Mouse (Mus musculus): Measurements from ENCODE around the gene Cat. TPM values are rescaled to one million over a fixed set of nuclear protein-coding genes. Genes with fewer than 3 reads are reported as not detected.

Gene Cat
- polyA plus RNA-seq, 1 experiment, result 103 TPM

DNA sequence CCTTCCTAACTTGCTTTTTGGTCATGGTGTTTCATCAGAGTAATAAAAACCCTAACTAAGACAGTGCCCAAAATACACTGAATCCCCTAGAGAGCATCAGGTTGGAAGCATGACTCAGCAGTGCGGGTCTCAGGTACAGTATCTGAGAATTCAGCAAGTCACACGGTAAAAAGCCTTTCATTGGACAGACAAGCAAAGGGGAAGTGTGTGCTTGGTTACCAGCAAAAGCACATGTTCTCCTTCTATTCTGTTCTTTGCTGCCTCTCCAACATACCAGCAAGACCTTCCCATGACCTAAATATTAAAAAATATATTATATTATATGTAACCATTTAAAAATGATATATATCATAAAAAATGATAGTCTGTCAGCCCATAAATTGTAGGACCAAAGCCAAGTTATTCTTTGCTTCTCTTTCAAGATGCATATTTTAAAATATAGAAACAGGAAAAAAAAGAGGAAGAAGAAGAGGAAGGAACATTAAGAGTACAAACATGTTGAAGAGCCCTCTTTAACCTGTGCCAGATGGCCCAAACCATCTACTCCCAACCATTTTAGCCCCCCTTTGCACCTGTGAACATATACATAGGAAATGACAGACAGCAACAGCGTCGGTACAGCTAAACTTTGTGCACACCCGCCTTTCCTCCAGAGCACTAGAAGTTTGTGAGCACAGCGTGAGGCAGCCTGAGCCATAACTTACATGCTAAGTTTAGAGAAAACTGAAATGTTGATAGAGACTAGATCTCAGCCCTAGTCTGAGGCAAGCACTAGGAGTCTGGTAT is 10.9 kb upstream of the Cat start:
- Histone ChIP-seq H3K9me3 (replicated peaks; ENCODE audit: control insufficient read depth, insufficient read depth, low read length, poor library complexity, severe bottlenecking) (no peaks in the 10 kb centered on the region), H3K9ac (ENCODE audit: low read depth, poor library complexity, severe bottlenecking) (no peak overlapping the region), H3K27me3 (ENCODE audit: control insufficient read depth, insufficient read depth, low read length, poor library complexity, severe bottlenecking) (no peaks in the 10 kb centered on the region), H3K27ac (ENCODE audit: insufficient read depth, low read length) (no peak overlapping the region), H3K36me3 (ENCODE audit: control insufficient read depth, insufficient read depth, low read length, poor library complexity, severe bottlenecking) (no peaks in the 10 kb centered on the region), H3K4me3 (ENCODE audit: low read depth, low read length) (no peak overlapping the region), H3K4me1 (ENCODE audit: control insufficient read depth, insufficient read depth, low read length) (no peaks in the 10 kb centered on the region)
- TF ChIP-seq CTCF (IDR thresholded peaks at IDR 0.05; ENCODE audit: low read depth, low read length), result no peak
- TF ChIP-seq POLR2A (IDR thresholded peaks at IDR 0.05; ENCODE audit: insufficient read depth, low read length), result no peak
- no peak for TF ChIP-seq EP300 (IDR thresholded peaks at IDR 0.05; ENCODE audit: insufficient read depth, low read depth, low read length)

DNA sequence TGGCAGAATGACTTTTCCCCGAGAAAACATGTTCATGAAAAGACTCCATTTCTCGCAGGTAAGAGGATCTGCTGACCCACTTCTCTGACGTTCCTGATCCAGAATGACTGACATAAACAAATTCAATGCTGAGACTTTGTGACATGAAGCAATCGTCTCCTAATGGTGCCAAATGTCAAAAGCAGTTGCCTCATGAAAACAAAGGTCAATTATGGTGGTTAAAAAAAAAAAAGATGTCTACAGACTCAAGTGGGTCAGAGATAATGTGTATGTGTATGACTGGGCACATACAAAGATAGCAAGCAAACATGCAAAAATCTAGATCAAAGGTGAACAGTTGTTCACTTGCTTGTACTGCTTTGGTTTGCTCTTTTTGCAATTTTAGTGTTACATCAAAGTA is 8.9 kb upstream of the Cat start:
- no peaks in the 10 kb centered on the region for H3K4me1 ChIP-seq (ENCODE audit: control insufficient read depth, insufficient read depth, low read length)
- no peak overlapping the region for H3K9ac ChIP-seq (ENCODE audit: low read depth, poor library complexity, severe bottlenecking)
- TF ChIP-seq POLR2A (IDR thresholded peaks at IDR 0.05; ENCODE audit: insufficient read depth, low read length), result no peak
- TF ChIP-seq EP300 (IDR thresholded peaks at IDR 0.05; ENCODE audit: insufficient read depth, low read depth, low read length), result no peak
- TF ChIP-seq CTCF (IDR thresholded peaks at IDR 0.05; ENCODE audit: low read depth, low read length), result no peak

DNA sequence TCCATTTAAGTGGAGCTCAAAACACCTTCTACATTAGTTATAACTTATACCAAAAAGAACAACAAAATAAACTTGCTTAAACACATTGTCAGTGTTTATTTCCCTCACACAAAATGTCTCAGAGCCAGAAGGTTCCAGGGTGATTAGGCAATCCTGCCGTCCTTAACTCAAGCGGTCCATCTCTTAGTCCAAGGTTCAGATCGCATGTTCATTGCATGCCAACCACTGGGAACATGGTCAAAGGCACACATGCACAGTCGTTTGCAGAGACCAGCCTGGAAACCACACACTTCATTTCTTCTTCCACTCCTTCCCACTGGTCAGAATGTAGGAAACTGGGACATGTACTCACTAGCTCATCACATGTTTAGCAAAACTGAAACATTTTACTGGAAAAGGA is 7.6 kb upstream of the Cat start:
- Histone ChIP-seq H3K36me3 (ENCODE audit: control insufficient read depth, insufficient read depth, low read length, poor library complexity, severe bottlenecking) (no peaks in the 10 kb centered on the region), H3K27me3 (ENCODE audit: control insufficient read depth, insufficient read depth, low read length, poor library complexity, severe bottlenecking) (no peaks in the 10 kb centered on the region), H3K27ac (ENCODE audit: insufficient read depth, low read length) (no peak overlapping the region), H3K9ac (ENCODE audit: low read depth, poor library complexity, severe bottlenecking) (no peak overlapping the region), H3K4me3 (ENCODE audit: low read depth, low read length) (no peak overlapping the region), H3K9me3 (replicated peaks; ENCODE audit: control insufficient read depth, insufficient read depth, low read length, poor library complexity, severe bottlenecking) (no peaks in the 10 kb centered on the region), H3K4me1 (ENCODE audit: control insufficient read depth, insufficient read depth, low read length) (no peaks in the 10 kb centered on the region)
- TF ChIP-seq EP300 (IDR thresholded peaks at IDR 0.05; ENCODE audit: insufficient read depth, low read depth, low read length), result no peak
- TF ChIP-seq CTCF (IDR thresholded peaks at IDR 0.05; ENCODE audit: low read depth, low read length), result no peak
- TF ChIP-seq POLR2A (IDR thresholded peaks at IDR 0.05; ENCODE audit: insufficient read depth, low read length), result no peak

More for the DNA sequence above, 8.9 kb upstream of the Cat start:
- Histone ChIP-seq H3K4me3 (ENCODE audit: low read depth, low read length) (no peak overlapping the region), H3K27ac (ENCODE audit: insufficient read depth, low read length) (no peak overlapping the region), H3K9me3 (replicated peaks; ENCODE audit: control insufficient read depth, insufficient read depth, low read length, poor library complexity, severe bottlenecking) (no peaks in the 10 kb centered on the region), H3K27me3 (ENCODE audit: control insufficient read depth, insufficient read depth, low read length, poor library complexity, severe bottlenecking) (no peaks in the 10 kb centered on the region), H3K36me3 (ENCODE audit: control insufficient read depth, insufficient read depth, low read length, poor library complexity, severe bottlenecking) (no peaks in the 10 kb centered on the region)

DNA sequence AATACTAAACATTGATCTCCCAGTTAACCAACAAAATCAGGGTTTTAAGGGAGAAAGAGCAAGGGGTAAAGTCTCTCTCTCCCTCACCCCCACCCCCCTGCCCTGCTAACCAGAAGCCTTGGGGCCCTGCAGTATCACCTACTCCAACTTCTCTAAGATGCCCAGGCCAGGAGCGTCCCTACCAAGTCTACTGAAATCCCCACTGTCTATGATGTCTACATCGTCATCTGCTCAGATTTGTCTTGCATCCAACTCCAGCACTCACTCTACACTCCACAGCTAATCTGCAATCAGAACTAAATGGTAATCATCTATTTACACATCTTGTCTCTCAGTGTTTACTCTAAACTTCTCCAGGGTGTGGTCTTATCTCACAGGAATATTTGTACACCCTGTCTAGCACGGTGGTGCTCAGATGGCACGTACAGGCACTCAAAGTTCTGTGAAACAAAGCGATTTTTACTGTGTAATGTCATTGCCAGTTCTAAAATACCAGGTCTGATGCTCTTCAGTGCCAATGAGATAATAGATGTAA is 907 bp downstream of the Cat start:
- Histone ChIP-seq H3K27ac (ENCODE audit: insufficient read depth, low read length) (no peak overlapping the region), H3K9ac (ENCODE audit: low read depth, poor library complexity, severe bottlenecking) (peak overlapping the region; percentile 62), H3K9me3 (replicated peaks; ENCODE audit: control insufficient read depth, insufficient read depth, low read length, poor library complexity, severe bottlenecking) (no peaks in the 10 kb centered on the region)

DNA sequence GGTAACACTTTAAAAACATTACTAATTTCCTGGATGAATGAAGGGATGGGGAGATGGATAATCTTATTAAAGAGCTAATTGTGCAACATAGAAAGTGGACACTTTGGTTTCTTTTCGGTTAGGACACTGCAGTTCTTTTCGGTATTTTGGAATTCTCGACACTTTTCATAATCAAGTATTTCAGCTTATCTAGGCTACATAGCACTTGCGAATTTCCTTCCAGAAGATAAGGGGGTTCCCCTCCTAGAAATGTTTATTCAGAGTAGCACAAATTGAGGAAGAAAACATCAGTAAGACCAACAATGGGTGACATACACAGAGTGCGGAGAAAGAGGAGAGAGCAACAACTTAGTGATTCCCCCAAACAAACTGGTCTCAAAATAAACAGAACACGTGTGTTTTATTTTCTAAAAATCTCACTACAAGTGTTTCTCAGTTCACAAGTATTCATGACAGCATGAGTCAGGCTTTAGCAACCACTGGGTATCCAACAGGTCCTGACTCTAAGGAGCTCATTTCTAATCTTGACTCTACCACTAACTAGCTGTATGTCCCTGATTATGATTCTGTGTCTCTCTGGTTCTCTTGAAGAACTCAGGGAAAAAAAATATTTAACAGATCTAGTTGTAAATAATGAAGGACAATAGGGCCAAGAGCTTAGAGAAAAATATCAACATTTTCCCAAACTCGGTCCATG is 1.5 kb downstream of the Cat start:
- Histone ChIP-seq H3K4me3 (ENCODE audit: low read depth, low read length) (no peak overlapping the region), H3K27me3 (ENCODE audit: control insufficient read depth, insufficient read depth, low read length, poor library complexity, severe bottlenecking) (no peaks in the 10 kb centered on the region), H3K27ac (ENCODE audit: insufficient read depth, low read length) (no peak overlapping the region), H3K9ac (ENCODE audit: low read depth, poor library complexity, severe bottlenecking) (peak overlapping the region; percentile 62; the same call in 1 of the 2 replicates), H3K4me1 (ENCODE audit: control insufficient read depth, insufficient read depth, low read length) (peaks cover 2% of the 10 kb centered on the region), H3K36me3 (ENCODE audit: control insufficient read depth, insufficient read depth, low read length, poor library complexity, severe bottlenecking) (no peaks in the 10 kb centered on the region), H3K9me3 (replicated peaks; ENCODE audit: control insufficient read depth, insufficient read depth, low read length, poor library complexity, severe bottlenecking) (no peaks in the 10 kb centered on the region)
- TF ChIP-seq POLR2A (IDR thresholded peaks at IDR 0.05; ENCODE audit: insufficient read depth, low read length) (no peak), CTCF (IDR thresholded peaks at IDR 0.05; ENCODE audit: low read depth, low read length) (no peak), EP300 (IDR thresholded peaks at IDR 0.05; ENCODE audit: insufficient read depth, low read depth, low read length) (no peak)

More for the DNA sequence above, 907 bp downstream of the Cat start:
- TF ChIP-seq CTCF (IDR thresholded peaks at IDR 0.05; ENCODE audit: low read depth, low read length) (no peak), POLR2A (IDR thresholded peaks at IDR 0.05; ENCODE audit: insufficient read depth, low read length) (no peak), EP300 (IDR thresholded peaks at IDR 0.05; ENCODE audit: insufficient read depth, low read depth, low read length) (no peak)
- Histone ChIP-seq H3K4me1 (ENCODE audit: control insufficient read depth, insufficient read depth, low read length) (peaks cover 2% of the 10 kb centered on the region), H3K27me3 (ENCODE audit: control insufficient read depth, insufficient read depth, low read length, poor library complexity, severe bottlenecking) (no peaks in the 10 kb centered on the region), H3K4me3 (ENCODE audit: low read depth, low read length) (peak overlapping the region; percentile 90), H3K36me3 (ENCODE audit: control insufficient read depth, insufficient read depth, low read length, poor library complexity, severe bottlenecking) (no peaks in the 10 kb centered on the region)

All from ES-Bruce4 (cell line).